Mouse (Mus musculus): ENCODE measurements around the gene Zcchc7. TPM values are rescaled to one million over a fixed set of nuclear protein-coding genes. Genes with fewer than 3 reads are reported as not detected.
"Not testable (repeated sequence)": the region's sequence is repeated elsewhere in the genome, so short reads cannot be mapped to it uniquely, and the experiment has no call there.

Gene Zcchc7
- total and polyA plus RNA-seq, 2 experiments from 2014 or later = 23.6 to 27.5 TPM

DNA sequence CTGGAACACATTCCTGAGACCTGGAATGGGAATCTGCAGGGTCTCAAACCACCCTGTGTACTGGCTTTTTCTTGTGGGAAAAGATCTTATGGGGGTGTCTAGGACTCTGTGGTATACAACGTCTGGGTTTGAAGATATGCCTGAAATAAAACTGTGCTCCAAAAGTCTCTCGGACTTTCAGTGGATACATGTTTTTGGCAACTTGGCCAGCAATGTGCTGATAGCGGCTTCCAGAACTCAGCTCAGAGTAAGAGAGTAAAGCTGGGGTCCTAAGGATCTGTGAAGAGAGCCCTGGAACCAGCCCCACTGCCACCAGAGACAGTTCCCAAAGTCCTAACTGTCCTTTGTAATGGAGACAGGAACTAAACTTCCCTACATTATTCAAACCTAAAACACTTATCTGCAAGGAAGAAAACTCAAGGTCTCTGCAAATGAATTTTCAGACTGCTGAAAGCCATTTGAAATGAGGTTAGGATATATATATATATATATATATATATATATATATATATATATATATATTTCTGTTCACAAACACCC lies 40.0 kb upstream of the Zcchc7 start:
- WGBS = 13% methylated on average over 3 of the region's 3 CpGs
- Histone ChIP-seq H3K27ac (ENCODE audit: low read depth, low read length) (no peak overlapping the region), H3K4me2 (ENCODE audit: low read depth) (no peak overlapping the region), H3K9me3 (ENCODE audit: low read length) (no peaks in the 10 kb centered on the region), H3K4me3 (ENCODE audit: low read depth, low read length) (no peak overlapping the region), H3K4me1 (ENCODE audit: insufficient read depth) (no peaks in the 10 kb centered on the region), H3K9ac (no peak overlapping the region), H3K36me3 (ENCODE audit: insufficient read depth) (no peaks in the 10 kb centered on the region), H3K27me3 (ENCODE audit: insufficient read depth, low read length) (peaks cover 46% of the 10 kb centered on the region)
- ATAC-seq (no peak), DNase-seq (no peak)
- TF ChIP-seq CTCF (IDR thresholded peaks at IDR 0.05; ENCODE audit: low read depth) = no peak

GRCm38 (mm10) chr4:44716391-44716790 lies 39.3 kb upstream of the Zcchc7 start:
- Histone ChIP-seq H3K4me3 (ENCODE audit: low read depth, low read length) (no peak overlapping the region), H3K9me3 (ENCODE audit: low read length) (no peaks in the 10 kb centered on the region), H3K36me3 (ENCODE audit: insufficient read depth) (no peaks in the 10 kb centered on the region), H3K4me1 (ENCODE audit: insufficient read depth) (no peaks in the 10 kb centered on the region), H3K27me3 (ENCODE audit: insufficient read depth, low read length) (peaks cover 39% of the 10 kb centered on the region), H3K4me2 (ENCODE audit: low read depth) (no peak overlapping the region), H3K9ac (no peak overlapping the region), H3K27ac (ENCODE audit: low read depth, low read length) (no peak overlapping the region)
- TF ChIP-seq CTCF (IDR thresholded peaks at IDR 0.05; ENCODE audit: low read depth) = no peak
- 4% methylated on average over 10 of the region's 10 CpGs for WGBS
- ATAC-seq = no peak
- DNase-seq = no peak

GRCm38 (mm10) chr4:44717676-44718075 lies 38.0 kb upstream of the Zcchc7 start:
- no peaks in the 10 kb centered on the region for H3K9me3 ChIP-seq (ENCODE audit: low read length)
- DNase-seq (no peak), ATAC-seq (no peak)
- H3K36me3 ChIP-seq (ENCODE audit: insufficient read depth) = no peaks in the 10 kb centered on the region
- no peak for TF ChIP-seq CTCF (IDR thresholded peaks at IDR 0.05; ENCODE audit: low read depth)
- no peaks in the 10 kb centered on the region for H3K4me1 ChIP-seq (ENCODE audit: insufficient read depth)
- peaks cover 33% of the 10 kb centered on the region for H3K27me3 ChIP-seq (ENCODE audit: insufficient read depth, low read length)
- H3K4me2 ChIP-seq (ENCODE audit: low read depth) = no peak overlapping the region
- H3K4me3 ChIP-seq (ENCODE audit: low read depth, low read length) = no peak overlapping the region
- 84% methylated on average over 3 of the region's 3 CpGs for WGBS
- H3K27ac ChIP-seq (ENCODE audit: low read depth, low read length) = no peak overlapping the region
- H3K9ac ChIP-seq = no peak overlapping the region

DNA sequence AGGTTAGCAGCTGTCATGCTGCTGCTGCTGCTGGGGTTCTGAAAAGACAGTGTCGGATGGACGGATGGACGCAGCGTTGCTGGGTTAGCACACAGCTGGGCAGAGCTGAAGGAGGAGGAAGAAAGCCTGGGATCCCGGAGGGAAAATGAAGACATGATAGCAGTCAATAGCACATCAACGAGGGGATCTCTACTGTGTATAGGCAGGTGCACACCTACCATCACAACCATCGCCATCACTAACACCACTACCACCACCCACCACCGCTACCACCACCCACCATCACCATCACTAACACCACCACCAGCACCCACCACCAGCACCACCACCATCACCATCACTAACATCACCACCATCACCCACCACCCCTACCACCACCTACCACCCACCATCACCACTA lies 35.6 kb upstream of the Zcchc7 start:
- no peak overlapping the region for H3K9ac ChIP-seq
- H3K4me2 ChIP-seq (ENCODE audit: low read depth) = no peak overlapping the region
- H3K36me3 ChIP-seq (ENCODE audit: insufficient read depth) = no peaks in the 10 kb centered on the region
- no peaks in the 10 kb centered on the region for H3K9me3 ChIP-seq (ENCODE audit: low read length)
- no peak for TF ChIP-seq CTCF (IDR thresholded peaks at IDR 0.05; ENCODE audit: low read depth)
- peaks cover 25% of the 10 kb centered on the region for H3K27me3 ChIP-seq (ENCODE audit: insufficient read depth, low read length)
- H3K4me3 ChIP-seq (ENCODE audit: low read depth, low read length) = no peak overlapping the region
- ATAC-seq = no peak
- DNase-seq = no peak
- H3K4me1 ChIP-seq (ENCODE audit: insufficient read depth) = no peaks in the 10 kb centered on the region
- no peak overlapping the region for H3K27ac ChIP-seq (ENCODE audit: low read depth, low read length)
- 96% methylated on average over 8 of the region's 8 CpGs for WGBS

DNA sequence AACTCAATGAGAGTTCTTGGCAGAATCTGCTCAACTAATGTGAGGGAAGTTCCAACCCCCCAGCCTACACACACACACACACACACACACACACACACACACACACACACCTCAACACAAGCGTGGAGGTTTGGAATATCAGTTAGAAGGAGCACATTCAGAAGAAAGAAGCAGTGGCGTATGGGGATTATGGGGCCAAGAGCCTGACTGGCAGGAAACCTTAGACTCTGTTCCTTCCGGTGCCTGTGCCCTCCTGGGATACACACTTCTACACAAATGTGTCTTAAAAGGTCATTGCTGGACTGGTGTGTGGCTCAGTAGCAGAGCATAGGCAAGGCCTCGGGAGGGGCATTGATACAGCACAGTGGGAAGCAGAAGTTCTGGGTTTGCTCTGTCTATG lies 34.4 kb upstream of the Zcchc7 start:
- Histone ChIP-seq H3K4me3 (ENCODE audit: low read depth, low read length) (no peak overlapping the region), H3K4me1 (ENCODE audit: insufficient read depth) (no peaks in the 10 kb centered on the region), H3K9ac (no peak overlapping the region), H3K36me3 (ENCODE audit: insufficient read depth) (no peaks in the 10 kb centered on the region), H3K27ac (ENCODE audit: low read depth, low read length) (no peak overlapping the region), H3K4me2 (ENCODE audit: low read depth) (no peak overlapping the region), H3K9me3 (ENCODE audit: low read length) (no peaks in the 10 kb centered on the region), H3K27me3 (ENCODE audit: insufficient read depth, low read length) (peaks cover 18% of the 10 kb centered on the region)
- DNase-seq = no peak
- no peak for ATAC-seq
- no peak for TF ChIP-seq CTCF (IDR thresholded peaks at IDR 0.05; ENCODE audit: low read depth)
- WGBS = 84% methylated on average over 4 of the region's 4 CpGs

GRCm38 (mm10) chr4:44740471-44740870 lies 15.2 kb upstream of the Zcchc7 start:
- DNase-seq = no peak
- no peaks in the 10 kb centered on the region for H3K4me1 ChIP-seq (ENCODE audit: insufficient read depth)
- H3K9me3 ChIP-seq (ENCODE audit: low read length) = no peaks in the 10 kb centered on the region
- H3K9ac ChIP-seq = no peak overlapping the region
- H3K4me3 ChIP-seq (ENCODE audit: low read depth, low read length) = no peak overlapping the region
- no peak overlapping the region for H3K27ac ChIP-seq (ENCODE audit: low read depth, low read length)
- no peak for TF ChIP-seq CTCF (IDR thresholded peaks at IDR 0.05; ENCODE audit: low read depth)
- no peaks in the 10 kb centered on the region for H3K36me3 ChIP-seq (ENCODE audit: insufficient read depth)
- no peak overlapping the region for H3K4me2 ChIP-seq (ENCODE audit: low read depth)
- WGBS = 76% methylated on average over 1 of the region's 1 CpGs
- H3K27me3 ChIP-seq (ENCODE audit: insufficient read depth, low read length) = no peaks in the 10 kb centered on the region
- ATAC-seq = no peak

GRCm38 (mm10) chr4:44756134-44756951 lies 666 bp downstream of the Zcchc7 start:
- ATAC-seq (peak; percentile 99), DNase-seq (peak; percentile 95)
- peak; percentile 32 for TF ChIP-seq CTCF (IDR thresholded peaks at IDR 0.05; ENCODE audit: low read depth)
- Histone ChIP-seq H3K27me3 (ENCODE audit: insufficient read depth, low read length) (no peaks in the 10 kb centered on the region), H3K9ac (peak overlapping the region; percentile 94), H3K27ac (ENCODE audit: low read depth, low read length) (peak overlapping the region; percentile 90), H3K9me3 (ENCODE audit: low read length) (no peaks in the 10 kb centered on the region), H3K4me2 (ENCODE audit: low read depth) (peak overlapping the region; percentile 84), H3K4me1 (ENCODE audit: insufficient read depth) (0 out of 2 replicates have a peak, but pooled peaks cover 5% of the 10 kb centered on the region), H3K4me3 (ENCODE audit: low read depth, low read length) (peak overlapping the region; percentile 95), H3K36me3 (ENCODE audit: insufficient read depth) (no peaks in the 10 kb centered on the region)
- under 1% methylated on average over 59 of the region's 60 CpGs for WGBS

- not testable (repeated sequence) for H3K27me3 ChIP-seq (ENCODE audit: insufficient read depth, low read length); DNase-seq; H3K4me1 ChIP-seq (ENCODE audit: insufficient read depth); H3K9me3 ChIP-seq (ENCODE audit: low read length); H3K36me3 ChIP-seq (ENCODE audit: insufficient read depth); ATAC-seq
- 6% methylated on average over 10 of the region's 10 CpGs for WGBS
- Histone ChIP-seq H3K4me2 (ENCODE audit: low read depth) (peak overlapping the region; percentile 84), H3K27ac (ENCODE audit: low read depth, low read length) (peak overlapping the region; percentile 90; the same call in 1 of the 2 replicates), H3K9ac (peak overlapping the region; percentile 94), H3K4me3 (ENCODE audit: low read depth, low read length) (peak overlapping the region; percentile 95)
These were observed 1.5 kb downstream of the Zcchc7 start for GRCm38 (mm10) chr4:44757131-44757530.

All from forebrain, postnatal 0 days (tissue).